Mouse (Mus musculus) brain, embryonic 14.5 days (tissue): ENCODE data around the gene Bace2. TPM values are rescaled to one million over a fixed set of nuclear protein-coding genes. Genes with fewer than 3 reads are reported as not detected.
A peak's percentile ranks its signal among the peaks of the same experiment; 100 is the strongest.

Experiments used
- DNase-seq: peaks from one replicate; pipeline ENCODE4 v3.0.0-alpha.2; 2011; ENCODE audit warnings: low read depth
- CTCF ChIP-seq: fragments of 200-500 bp; IDR thresholded peaks from 2 replicates; pipeline ENCODE4 v1.5.1; 2012; ENCODE audit warnings: inconsistent platforms, mild to moderate bottlenecking, moderate library complexity, borderline replicate concordance; ENCODE audit not compliant: insufficient read depth, insufficient read length; ENCODE audit errors: extremely low read depth
- POLR2A ChIP-seq: fragments of 200-500 bp; IDR thresholded peaks from 2 replicates; pipeline ENCODE4 v1.6.1; 2012; ENCODE audit warnings: mild to moderate bottlenecking, inconsistent platforms, borderline replicate concordance; ENCODE audit not compliant: poor library complexity, insufficient read depth, insufficient read length, severe bottlenecking; ENCODE audit errors: extremely low read depth
- polyA plus RNA-seq: library from polyadenylated mRNA; depleted of rRNA; stranded (reverse); fragments of >200 nt; gene quantifications from 2 replicates; pipeline ENCODE4 v1.2.3, GENCODE M21; 2012

Gene Bace2
- polyA plus RNA-seq, 1 experiment = 0.71 TPM

GRCm38 (mm10) chr16:97362231-97362888 lies 5.8 kb downstream of the Bace2 start:
- no peak for DNase-seq
- TF ChIP-seq POLR2A = no peak
- no peak for TF ChIP-seq CTCF

- DNase-seq = no peak
- no peak for TF ChIP-seq CTCF
- TF ChIP-seq POLR2A = no peak
Measured at GRCm38 (mm10) chr16:97366141-97366540, 9.6 kb downstream of the Bace2 start.

GRCm38 (mm10) chr16:97370258-97370657 lies 13.7 kb downstream of the Bace2 start:
- DNase-seq = no peak
- TF ChIP-seq CTCF (no peak), POLR2A (no peak)

GRCm38 (mm10) chr16:97387955-97388354 lies 31.4 kb downstream of the Bace2 start:
- DNase-seq = no peak
- TF ChIP-seq CTCF (no peak), POLR2A (no peak)

- TF ChIP-seq CTCF (no peak), POLR2A (no peak)
- no peak for DNase-seq
Measured at GRCm38 (mm10) chr16:97391289-97391688, 34.7 kb downstream of the Bace2 start.

GRCm38 (mm10) chr16:97391701-97392384 lies 35.3 kb downstream of the Bace2 start:
- DNase-seq = peak; percentile 28
- TF ChIP-seq CTCF = no peak
- no peak for TF ChIP-seq POLR2A

- TF ChIP-seq POLR2A = no peak
- no peak for TF ChIP-seq CTCF
- DNase-seq = no peak
Measured at GRCm38 (mm10) chr16:97396436-97396835, 39.9 kb downstream of the Bace2 start.

GRCm38 (mm10) chr16:97397945-97398531 lies 41.5 kb downstream of the Bace2 start:
- TF ChIP-seq POLR2A (no peak), CTCF (no peak)
- no peak for DNase-seq

GRCm38 (mm10) chr16:97399991-97400390 lies 43.4 kb downstream of the Bace2 start:
- no peak for DNase-seq
- TF ChIP-seq CTCF (no peak), POLR2A (no peak)

GRCm38 (mm10) chr16:97401741-97402140 lies 45.2 kb downstream of the Bace2 start:
- no peak for DNase-seq
- TF ChIP-seq CTCF = no peak
- TF ChIP-seq POLR2A = no peak

- TF ChIP-seq CTCF = no peak
- TF ChIP-seq POLR2A = no peak
- DNase-seq = peak; percentile 42
Measured at GRCm38 (mm10) chr16:97402213-97402785, 45.8 kb downstream of the Bace2 start.

GRCm38 (mm10) chr16:97405476-97406012 lies 49.0 kb downstream of the Bace2 start:
- no peak for DNase-seq
- TF ChIP-seq POLR2A = no peak

- TF ChIP-seq CTCF (peak; percentile 67), POLR2A (no peak)
Measured at GRCm38 (mm10) chr16:97417896-97418542, 61.5 kb downstream of the Bace2 start.

More at GRCm38 (mm10) chr16:97417896-97418542, 61.5 kb downstream of the Bace2 start:
- peak; percentile 81 for DNase-seq
